ENCODE assay signal across 20 mouse cellular contexts in genomic region chr2:45239001-45239400, GRCm38 (mm10).
DNase-seq lines count a peak whose midpoint lies in the region; ATAC-seq and TF ChIP-seq lines count a peak whose summit lies in the region.
"Had no signal": no experiment of that assay in that cellular context is flagged by ENCODE, and none has a peak within 500 bp of the region (broad histone marks: within the 10 kb centered on the region; RNA-seq: fewer than 3 reads in every experiment).

No protein-coding gene starts in this region.

- H3K4me1 ChIP-seq in heart, embryonic 11.5 days (ENCODE audit: control insufficient read depth, insufficient read depth, low read length), result peaks cover 20% of the 10 kb centered on the region
- peaks cover 2 to 21% of the 10 kb centered on the region in 2 experiments; a peak in 3 of 4 replicates for H3K4me1 ChIP-seq in MEL (ENCODE audit: control insufficient read depth in 1 of 2, insufficient read depth in 2 of 2, low read length in 2 of 2)
- H3K4me1 ChIP-seq in liver, embryonic 15.5 days (replicated peaks), result peaks cover 25% of the 10 kb centered on the region
- H3K4me1 ChIP-seq: embryonic facial prominence, embryonic 12.5 days; neural tube, embryonic 12.5 days had no signal

- TF ChIP-seq RAD21 in MEL (IDR thresholded peaks at IDR 0.05; ENCODE audit: low read depth, low read length), result no peak

- DNase-seq in heart, adult 11 months, result peak; percentile 95
- peak; percentile 39 for DNase-seq in MEL (ENCODE audit: low read depth, low spot score)
- DNase-seq in heart, adult 9 months (ENCODE audit: low spot score in 2 of 2), result peak; percentile 62 to 65
- DNase-seq in left cerebral cortex, postnatal 10 days (ENCODE audit: extremely low spot score in 1 of 2, low spot score in 2 of 2), result no peak
- DNase-seq in lung, postnatal 36 days, result no peak
- no peak for DNase-seq in right cerebral cortex, adult 2 months (ENCODE audit: low spot score in 2 of 2)
- DNase-seq: adrenal gland, postnatal 36 days; cerebellum, adult 11 months; cerebellum, postnatal 25 days; forebrain, postnatal 0 days; gastrocnemius, postnatal 25 days; liver, embryonic 13.5 days; lung, postnatal 14 days had no signal

- intact Hi-C loops in left cerebral cortex, postnatal 10 days (cut with DNase I), result no loop called here

- ATAC-seq in heart, embryonic 11.5 days (replicated peaks; ENCODE audit: insufficient number of reproducible peaks, low FRiP score, low TSS enrichment), result no peak
- ATAC-seq in liver, embryonic 15.5 days (ENCODE audit: insufficient read depth), result no peak
- ATAC-seq: activated CD4-positive, CD25-positive, alpha-beta regulatory T cell, adult 4 months; forebrain, postnatal 0 days had no signal

- no peak overlapping the region for H3K27ac ChIP-seq in heart, embryonic 11.5 days (ENCODE audit: low read depth, low read length)
- peak overlapping the region; percentile 73 for H3K27ac ChIP-seq in MEL (ENCODE audit: control insufficient read depth, low read depth, low read length)
- H3K27ac ChIP-seq in liver, embryonic 15.5 days (replicated peaks), result peak overlapping the region; percentile 55; the same call in 1 of the 2 replicates
- H3K27ac ChIP-seq: embryonic facial prominence, embryonic 12.5 days; hindbrain, embryonic 14.5 days; kidney, postnatal 0 days; neural tube, embryonic 12.5 days had no signal

- no peak overlapping the region for H3K4me2 ChIP-seq in heart, embryonic 11.5 days
- H3K4me2 ChIP-seq in liver, embryonic 15.5 days, result no peak overlapping the region
- H3K4me2 ChIP-seq: embryonic facial prominence, embryonic 12.5 days; hindbrain, embryonic 14.5 days; neural tube, embryonic 12.5 days had no signal

- no peak overlapping the region for H3K4me3 ChIP-seq in heart, embryonic 11.5 days (ENCODE audit: low read depth, low read length)
- no peak overlapping the region for H3K4me3 ChIP-seq in MEL (ENCODE audit: control insufficient read depth in 1 of 2, insufficient read depth in 1 of 2, low read depth in 2 of 2, low read length in 2 of 2)
- no peak overlapping the region for H3K4me3 ChIP-seq in liver, embryonic 15.5 days (replicated peaks)
- H3K4me3 ChIP-seq: embryonic facial prominence, embryonic 12.5 days; liver, embryonic 13.5 days; neural tube, embryonic 12.5 days had no signal

- H3K27me3 ChIP-seq in heart, embryonic 11.5 days (ENCODE audit: control insufficient read depth, insufficient read depth, low read length), result no peaks in the 10 kb centered on the region
- H3K27me3 ChIP-seq in MEL (ENCODE audit: control insufficient read depth in 1 of 2, insufficient read depth in 2 of 2, low read length in 2 of 2), result no peaks in the 10 kb centered on the region
- no peaks in the 10 kb centered on the region for H3K27me3 ChIP-seq in liver, embryonic 15.5 days
- H3K27me3 ChIP-seq: embryonic facial prominence, embryonic 12.5 days; liver, embryonic 13.5 days; neural tube, embryonic 12.5 days had no signal

- WGBS in heart, embryonic 11.5 days (ENCODE audit: insufficient replicate concordance), result 73% methylated on average over 6 of the region's 6 CpGs
- WGBS in liver, embryonic 15.5 days (ENCODE audit: insufficient replicate concordance), result 48% methylated on average over 6 of the region's 6 CpGs

- no peaks in the 10 kb centered on the region for H3K9me3 ChIP-seq in heart, embryonic 11.5 days (replicated peaks; ENCODE audit: control insufficient read depth, low read length)
- no peaks in the 10 kb centered on the region for H3K9me3 ChIP-seq in MEL (replicated peaks; ENCODE audit: insufficient read depth, low read length)
- no peaks in the 10 kb centered on the region for H3K9me3 ChIP-seq in liver, embryonic 15.5 days (replicated peaks)
- H3K9me3 ChIP-seq: embryonic facial prominence, embryonic 12.5 days; liver, embryonic 13.5 days; neural tube, embryonic 12.5 days had no signal

- no peaks in the 10 kb centered on the region for H3K36me3 ChIP-seq in heart, embryonic 11.5 days (ENCODE audit: control insufficient read depth, insufficient read depth, low read length)
- peaks cover 0 to 15% of the 10 kb centered on the region in 2 experiments; a peak in 2 of 4 replicates for H3K36me3 ChIP-seq in MEL (ENCODE audit: control insufficient read depth in 1 of 2, insufficient read depth in 2 of 2, low read length in 2 of 2)
- H3K36me3 ChIP-seq in liver, embryonic 15.5 days (replicated peaks), result no peaks in the 10 kb centered on the region
- H3K36me3 ChIP-seq: embryonic facial prominence, embryonic 12.5 days; liver, embryonic 13.5 days; neural tube, embryonic 12.5 days had no signal

- no peaks in the 10 kb centered on the region for H3K79me2 ChIP-seq in MEL (ENCODE audit: control insufficient read depth, insufficient read depth, low read length, poor library complexity)

- H3K9ac ChIP-seq in heart, embryonic 11.5 days (ENCODE audit: low read depth, low read length), result no peak overlapping the region
- no peak overlapping the region for H3K9ac ChIP-seq in MEL (ENCODE audit: control insufficient read depth, low read depth, low read length, poor library complexity, severe bottlenecking)
- no peak overlapping the region for H3K9ac ChIP-seq in liver, embryonic 15.5 days
- H3K9ac ChIP-seq: embryonic facial prominence, embryonic 12.5 days; forebrain, postnatal 0 days; hindbrain, embryonic 14.5 days; liver, embryonic 13.5 days; neural tube, embryonic 12.5 days had no signal

- TF ChIP-seq EP300 in MEL (IDR thresholded peaks at IDR 0.05; ENCODE audit: low read depth in 1 of 2, low read length in 2 of 2), result no peak

- TF ChIP-seq POLR2A in MEL (IDR thresholded peaks at IDR 0.05; ENCODE audit: control insufficient read depth in 1 of 2, insufficient read depth in 1 of 2, low read depth in 1 of 2, low read length in 2 of 2, poor library complexity in 1 of 2), result no peak

- TF ChIP-seq CTCF in MEL (IDR thresholded peaks at IDR 0.05 in 2 of 3, conservative IDR thresholded peaks at IDR 0.05 in 1 of 3; ENCODE audit: control insufficient read depth in 1 of 3, insufficient read depth in 1 of 3, low read depth in 2 of 3, low read length in 3 of 3, poor library complexity in 1 of 3, severe bottlenecking in 1 of 3), result no peak

TF ChIP-seq in MEL, 35 proteins besides CTCF, POLR2A, EP300 and RAD21:
- no peak for TF ChIP-seq MAZ (IDR thresholded peaks at IDR 0.05; ENCODE audit: low read depth, low read length)
- no peak for TF ChIP-seq MYC (IDR thresholded peaks at IDR 0.05; ENCODE audit: low read depth, low read length)
- TF ChIP-seq KAT2A (conservative IDR thresholded peaks at IDR 0.05; ENCODE audit: low read depth, low read length), result no peak
- TF ChIP-seq TBP (IDR thresholded peaks at IDR 0.05; ENCODE audit: low read depth, low read length), result 0 out of 2 replicates have a peak, but pooled peaks have one; percentile 33

Comparison
In these comparisons a context has a peak if more than half of its experiments do, and no peak if none do; other contexts are left out.
1. DNase-seq: peak in heart, adult 11 months (single experiment), MEL (single experiment) and heart, adult 9 months (2 of 2); none in left cerebral cortex, postnatal 10 days (0 of 2), lung, postnatal 36 days (single experiment) and right cerebral cortex, adult 2 months (0 of 2).